In the genomic region with DNA sequence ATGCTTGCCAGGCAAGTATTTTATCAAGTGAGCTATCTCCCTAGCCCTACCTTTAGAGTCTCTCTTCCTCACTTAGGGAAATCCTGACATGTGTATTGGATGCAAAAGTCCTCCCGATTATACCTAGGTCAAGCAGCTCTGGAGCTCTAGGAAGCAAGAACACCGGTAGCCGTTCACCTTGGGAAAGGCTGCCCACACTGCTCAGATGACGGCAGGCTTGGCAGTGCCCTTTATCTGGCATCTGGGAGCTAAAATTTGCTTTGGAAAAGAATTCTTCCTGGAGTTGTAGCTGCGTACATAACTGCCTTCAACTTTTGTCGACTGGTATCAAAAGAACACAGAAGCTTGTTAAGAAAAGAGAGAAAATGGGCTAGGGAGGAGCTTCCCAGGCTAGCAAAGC, we compare ENCODE assay signal across 20 mouse cellular contexts. TPM values are rescaled to one million over a fixed set of nuclear protein-coding genes. Genes with fewer than 3 reads are reported as not detected.
DNase-seq lines count a peak whose midpoint lies in the region; ATAC-seq and TF ChIP-seq lines count a peak whose summit lies in the region.
"Had no signal": no experiment of that assay in that cellular context is flagged by ENCODE, and none has a peak within 500 bp of the region (broad histone marks: within the 10 kb centered on the region; RNA-seq: fewer than 3 reads in every experiment).

No protein-coding gene starts in this region.

- no peak overlapping the region for H3K4me3 ChIP-seq in embryonic facial prominence, embryonic 12.5 days
- H3K4me3 ChIP-seq in embryonic facial prominence, embryonic 10.5 days, result no peak overlapping the region
- H3K4me3 ChIP-seq in heart, embryonic 12.5 days, result no peak overlapping the region
- H3K4me3 ChIP-seq in lung, embryonic 15.5 days, result no peak overlapping the region
- H3K4me3 ChIP-seq in heart, postnatal 0 days (ENCODE audit: low read depth, low read length), result no peak overlapping the region
- H3K4me3 ChIP-seq: hindbrain, embryonic 12.5 days; neural tube, embryonic 15.5 days; stomach, embryonic 15.5 days had no signal

- TF ChIP-seq CTCF in heart, postnatal 0 days (IDR thresholded peaks at IDR 0.05; ENCODE audit: low read depth), result no peak

- H3K9me3 ChIP-seq in embryonic facial prominence, embryonic 12.5 days, result no peaks in the 10 kb centered on the region
- no peaks in the 10 kb centered on the region for H3K9me3 ChIP-seq in embryonic facial prominence, embryonic 10.5 days
- no peaks in the 10 kb centered on the region for H3K9me3 ChIP-seq in heart, embryonic 12.5 days (replicated peaks)
- no peaks in the 10 kb centered on the region for H3K9me3 ChIP-seq in lung, embryonic 15.5 days
- H3K9me3 ChIP-seq in heart, postnatal 0 days (replicated peaks; ENCODE audit: control insufficient read depth, low read length), result no peaks in the 10 kb centered on the region
- H3K9me3 ChIP-seq: hindbrain, embryonic 12.5 days; neural tube, embryonic 15.5 days; stomach, embryonic 15.5 days had no signal

- no peak for DNase-seq in embryonic facial prominence, embryonic 10.5 days (ENCODE audit: low spot score)
- DNase-seq in heart, postnatal 25 days (ENCODE audit: low spot score), result no peak
- no peak for DNase-seq in lung, postnatal 25 days (ENCODE audit: low spot score)
- no peak for DNase-seq in heart, postnatal 0 days (ENCODE audit: low spot score)
- no peak for DNase-seq in right cerebral cortex, postnatal 14 days
- DNase-seq: B cell, adult 2 months; gastrocnemius, postnatal 10 days; kidney, postnatal 10 days; left cerebral cortex, postnatal 4 days; lung, postnatal 4 days; retina, postnatal 1 day had no signal

- no peak for TF ChIP-seq EP300 in heart, postnatal 0 days (IDR thresholded peaks at IDR 0.05; ENCODE audit: low read depth)

- no peak overlapping the region for H3K4me2 ChIP-seq in embryonic facial prominence, embryonic 12.5 days (replicated peaks)
- H3K4me2 ChIP-seq in heart, embryonic 12.5 days, result no peak overlapping the region
- H3K4me2 ChIP-seq in lung, embryonic 15.5 days, result no peak overlapping the region
- no peak overlapping the region for H3K4me2 ChIP-seq in heart, postnatal 0 days (ENCODE audit: low read depth, low read length)
- H3K4me2 ChIP-seq: hindbrain, embryonic 12.5 days; liver, embryonic 11.5 days; midbrain, embryonic 11.5 days; neural tube, embryonic 15.5 days; stomach, embryonic 15.5 days had no signal

- ATAC-seq in embryonic facial prominence, embryonic 12.5 days (ENCODE audit: insufficient number of reproducible peaks, insufficient read depth, low FRiP score, low TSS enrichment), result no peak
- no peak for ATAC-seq in heart, embryonic 12.5 days (ENCODE audit: insufficient number of reproducible peaks, low FRiP score)
- no peak for ATAC-seq in lung, embryonic 15.5 days (ENCODE audit: borderline replicate concordance, extremely low read depth, low FRiP score, low TSS enrichment)
- ATAC-seq in heart, postnatal 0 days (ENCODE audit: insufficient read depth, low read depth), result no peak
- ATAC-seq: Patski had no signal

- peaks cover 9% of the 10 kb centered on the region; the same call in 1 of the 2 replicates for H3K36me3 ChIP-seq in embryonic facial prominence, embryonic 12.5 days
- peaks cover 67% of the 10 kb centered on the region for H3K36me3 ChIP-seq in embryonic facial prominence, embryonic 10.5 days (replicated peaks)
- peaks cover 17% of the 10 kb centered on the region; the same call in 1 of the 2 replicates for H3K36me3 ChIP-seq in heart, embryonic 12.5 days
- H3K36me3 ChIP-seq in lung, embryonic 15.5 days, result peaks cover 13% of the 10 kb centered on the region; the same call in 1 of the 2 replicates
- H3K36me3 ChIP-seq in heart, postnatal 0 days (replicated peaks; ENCODE audit: control insufficient read depth, insufficient read depth, low read length), result no peaks in the 10 kb centered on the region
- H3K36me3 ChIP-seq: neural tube, embryonic 15.5 days; stomach, embryonic 15.5 days had no signal

- H3K27me3 ChIP-seq in embryonic facial prominence, embryonic 12.5 days, result no peaks in the 10 kb centered on the region
- no peaks in the 10 kb centered on the region for H3K27me3 ChIP-seq in embryonic facial prominence, embryonic 10.5 days (replicated peaks; ENCODE audit: low read depth, poor library complexity, severe bottlenecking)
- H3K27me3 ChIP-seq in heart, embryonic 12.5 days (replicated peaks), result no peaks in the 10 kb centered on the region
- H3K27me3 ChIP-seq in lung, embryonic 15.5 days, result no peaks in the 10 kb centered on the region
- H3K27me3 ChIP-seq in heart, postnatal 0 days (ENCODE audit: control insufficient read depth, insufficient read depth, low read length), result no peaks in the 10 kb centered on the region
- H3K27me3 ChIP-seq: hindbrain, embryonic 12.5 days; neural tube, embryonic 15.5 days; Patski; stomach, embryonic 15.5 days had no signal

- 0 out of 2 replicates have a peak overlapping the region, but pooled peaks have one; percentile 64 for H3K27ac ChIP-seq in embryonic facial prominence, embryonic 12.5 days
- no peak overlapping the region for H3K27ac ChIP-seq in embryonic facial prominence, embryonic 10.5 days (replicated peaks)
- 0 out of 2 replicates have a peak overlapping the region, but pooled peaks have one; percentile 10 for H3K27ac ChIP-seq in heart, embryonic 12.5 days (ENCODE audit: poor library complexity, severe bottlenecking)
- 0 out of 2 replicates have a peak overlapping the region, but pooled peaks have one; percentile 17 for H3K27ac ChIP-seq in lung, embryonic 15.5 days
- peak overlapping the region; percentile 89 for H3K27ac ChIP-seq in heart, postnatal 0 days (ENCODE audit: low read depth)
- H3K27ac ChIP-seq: hindbrain, embryonic 12.5 days; neural tube, embryonic 15.5 days; stomach, embryonic 15.5 days had no signal

- H3K4me1 ChIP-seq in embryonic facial prominence, embryonic 12.5 days, result peaks cover 49% of the 10 kb centered on the region
- H3K4me1 ChIP-seq in embryonic facial prominence, embryonic 10.5 days, result peaks cover 58% of the 10 kb centered on the region
- peaks cover 62% of the 10 kb centered on the region for H3K4me1 ChIP-seq in heart, embryonic 12.5 days (replicated peaks)
- H3K4me1 ChIP-seq in lung, embryonic 15.5 days, result peaks cover 55% of the 10 kb centered on the region
- peaks cover 44% of the 10 kb centered on the region for H3K4me1 ChIP-seq in heart, postnatal 0 days (ENCODE audit: control insufficient read depth, insufficient read depth)

- no peak overlapping the region for H3K9ac ChIP-seq in embryonic facial prominence, embryonic 12.5 days
- H3K9ac ChIP-seq in heart, embryonic 12.5 days, result no peak overlapping the region
- H3K9ac ChIP-seq in lung, embryonic 15.5 days, result no peak overlapping the region
- H3K9ac ChIP-seq in heart, postnatal 0 days (replicated peaks; ENCODE audit: low read depth, low read length), result no peak overlapping the region
- H3K9ac ChIP-seq: hindbrain, embryonic 12.5 days; neural tube, embryonic 15.5 days; stomach, embryonic 15.5 days had no signal

- intact Hi-C loops in heart, postnatal 25 days (cut with DNase I), result no loop called here

- 81% methylated on average over 6 of the region's 6 CpGs for WGBS in embryonic facial prominence, embryonic 12.5 days
- 82% methylated on average over 6 of the region's 6 CpGs for WGBS in embryonic facial prominence, embryonic 10.5 days
- 67% methylated on average over 6 of the region's 6 CpGs for WGBS in heart, embryonic 12.5 days
- WGBS in lung, embryonic 15.5 days, result 65% methylated on average over 6 of the region's 6 CpGs
- WGBS in heart, postnatal 0 days, result 42% methylated on average over 6 of the region's 6 CpGs

RNA-seq across cellular contexts. Expression of a gene that starts 37.5 kb away (rescaled TPM):
- 66.3 and 66.8 TPM in 2 replicates for polyA plus RNA-seq in embryonic facial prominence, embryonic 12.5 days (2016; fragmentation: Nextera tagmentation; extraction: Ambion mirVana)
- polyA plus RNA-seq in embryonic facial prominence, embryonic 10.5 days (2016; fragmentation: Nextera tagmentation; extraction: Ambion mirVana), result 37.2 and 41.6 TPM in 2 replicates
- polyA plus RNA-seq in heart, embryonic 12.5 days (2016; fragmentation: Nextera tagmentation; extraction: Ambion mirVana), result 26.2 and 26.3 TPM in 2 replicates
- total RNA-seq in heart, postnatal 25 days (2021), result 10 to 100 TPM; 51.3 to 55.2 TPM
- polyA plus RNA-seq in lung, embryonic 15.5 days (2015; fragmentation: Nextera tagmentation; extraction: Ambion mirVana), result 37.5 and 40.6 TPM in 2 replicates
- total RNA-seq in heart, postnatal 0 days (2014; rRNA removed; ENCODE audit: low replicate concordance), result 31.3 and 42.9 TPM in 2 replicates
- polyA plus RNA-seq in heart, postnatal 0 days (2015; fragmentation: Nextera tagmentation; extraction: Ambion mirVana), result 15.7 and 17.1 TPM in 2 replicates
